Mouse (Mus musculus) stomach, postnatal 0 days (tissue): ENCODE results near the gene Khk.

Source experiments
- CTCF ChIP-seq: IDR thresholded peaks from 2 replicates; pipeline ENCODE4 v1.5.1; 2016; ENCODE audit warnings: antibody characterized with exemption, low read depth, mild to moderate bottlenecking, moderate library complexity
- EP300 ChIP-seq: optimal IDR thresholded peaks from 2 replicates; pipeline ENCODE3; 2016; ENCODE audit warnings: antibody characterized with exemption

DNA sequence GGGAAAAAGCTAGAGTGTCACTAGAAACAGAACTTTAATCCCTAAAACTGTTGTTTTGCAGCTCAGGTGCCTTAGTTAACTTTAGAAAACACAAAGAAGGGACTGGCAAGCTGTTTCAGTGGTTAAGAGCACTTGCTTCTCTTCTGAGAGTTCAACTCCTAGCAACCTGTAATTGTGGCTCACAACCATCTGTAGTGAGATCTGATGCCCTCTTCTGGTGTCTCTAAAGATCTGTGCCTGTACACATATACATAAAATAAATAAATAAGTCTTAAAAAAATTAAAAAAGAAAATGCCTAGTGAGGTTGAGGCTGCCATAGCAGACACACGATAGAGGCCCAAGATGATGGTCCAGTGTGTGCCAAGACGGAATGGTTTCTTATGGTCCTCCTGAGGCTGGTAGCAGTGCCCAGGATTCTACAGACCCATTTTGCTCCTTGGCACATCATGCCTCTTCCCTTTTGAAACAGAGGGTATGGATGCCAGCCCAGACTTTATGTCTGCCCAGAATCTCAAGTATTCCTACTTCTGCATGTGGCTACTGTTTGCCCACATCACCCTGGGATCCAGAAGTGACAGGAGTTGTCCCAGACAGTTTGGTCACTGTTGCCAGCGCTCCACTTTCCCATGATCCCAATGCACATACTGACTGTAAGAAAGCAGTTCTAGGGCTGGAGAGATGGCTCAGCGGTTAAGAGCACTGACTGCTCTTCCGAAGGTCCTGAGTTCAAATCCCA is 13.7 kb downstream of the Khk start:
- TF ChIP-seq CTCF (peak; percentile 51), EP300 (no peak)
